Mouse (Mus musculus) activated CD4-positive, CD25-positive, alpha-beta regulatory T cell, adult 4 months (primary cell): Measurements from ENCODE around the gene BC049730. TPM values are rescaled to one million over a fixed set of nuclear protein-coding genes. Genes with fewer than 3 reads are reported as not detected.
"Not testable (repeated sequence)": the region's sequence is repeated elsewhere in the genome, so short reads cannot be mapped to it uniquely, and the experiment has no call there.

Source experiments
- ATAC-seq: one replicate; pipeline ENCODE4 v1.8.0; 2017
- polyA plus RNA-seq, 2 experiments: library from polyadenylated mRNA; unstranded; fragments of 100-300 nt; shearing (Covaris generic); gene quantifications; one replicate each; pipeline ENCODE4 v1.2.1; 2017

Gene BC049730
- not detected for polyA plus RNA-seq

- ATAC-seq = no peak
Measured at GRCm38 (mm10) chr7:24708832-24709292, at the start of gene BC049730. TSS of gene BC049730 (plus strand) at chr7:24709242.

DNA sequence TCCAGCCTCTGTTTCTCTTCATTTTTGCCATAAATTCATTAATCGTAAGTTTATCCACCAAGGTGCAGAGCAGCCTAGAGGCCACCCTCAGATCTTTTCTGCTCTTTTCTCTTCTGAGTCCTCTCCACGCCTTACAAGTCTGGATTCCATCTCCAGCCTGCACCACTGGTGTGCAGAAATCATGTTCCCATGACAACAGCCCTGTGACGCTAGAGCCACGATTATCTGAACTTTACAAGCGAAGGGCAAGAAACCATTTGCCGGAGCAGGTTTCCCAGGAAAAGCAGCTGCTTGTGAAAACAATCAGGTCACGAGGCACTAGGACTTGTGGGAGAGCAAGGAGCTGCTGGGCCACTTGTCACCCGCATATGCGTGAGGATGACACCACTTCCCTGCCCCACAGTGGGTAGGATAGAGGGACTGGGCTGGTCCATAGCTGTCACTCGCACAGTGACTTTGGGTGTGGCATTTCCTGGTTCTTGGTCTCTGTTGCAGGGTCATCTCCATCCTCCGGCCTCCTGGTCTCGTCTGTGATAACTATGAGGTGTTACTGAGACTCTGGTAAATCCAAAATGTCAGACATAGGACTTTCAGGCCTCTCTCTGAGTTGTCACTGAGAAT, 49.2 kb upstream of the BC049730 start:
- no peak for ATAC-seq

- ATAC-seq = peak; percentile 77
Measured at GRCm38 (mm10) chr7:24661118-24661904, 47.7 kb upstream of the BC049730 start.

GRCm38 (mm10) chr7:24662575-24662974, 46.5 kb upstream of the BC049730 start:
- ATAC-seq = peak; percentile 67

DNA sequence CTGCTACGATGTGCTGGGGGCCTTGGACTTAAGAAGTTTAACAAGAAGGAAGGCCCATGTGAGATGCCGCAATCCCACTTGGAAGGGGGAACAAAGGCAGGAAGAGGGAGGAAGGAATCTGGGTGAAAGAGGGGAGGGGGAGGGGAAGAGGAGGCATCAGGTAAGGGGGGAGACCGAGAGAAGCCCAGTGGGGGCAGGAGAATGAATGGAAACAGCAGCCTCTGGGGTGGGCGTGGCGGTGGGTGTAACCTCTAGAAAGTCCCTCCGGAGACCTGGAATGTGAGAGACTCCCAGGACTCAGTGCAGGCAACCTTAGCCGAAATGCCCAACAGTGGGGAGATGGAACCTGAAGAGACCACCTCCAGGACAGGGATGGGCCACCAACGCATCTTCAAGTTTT, 44.7 kb upstream of the BC049730 start:
- no peak for ATAC-seq

GRCm38 (mm10) chr7:24664959-24665358, 44.1 kb upstream of the BC049730 start:
- no peak for ATAC-seq

DNA sequence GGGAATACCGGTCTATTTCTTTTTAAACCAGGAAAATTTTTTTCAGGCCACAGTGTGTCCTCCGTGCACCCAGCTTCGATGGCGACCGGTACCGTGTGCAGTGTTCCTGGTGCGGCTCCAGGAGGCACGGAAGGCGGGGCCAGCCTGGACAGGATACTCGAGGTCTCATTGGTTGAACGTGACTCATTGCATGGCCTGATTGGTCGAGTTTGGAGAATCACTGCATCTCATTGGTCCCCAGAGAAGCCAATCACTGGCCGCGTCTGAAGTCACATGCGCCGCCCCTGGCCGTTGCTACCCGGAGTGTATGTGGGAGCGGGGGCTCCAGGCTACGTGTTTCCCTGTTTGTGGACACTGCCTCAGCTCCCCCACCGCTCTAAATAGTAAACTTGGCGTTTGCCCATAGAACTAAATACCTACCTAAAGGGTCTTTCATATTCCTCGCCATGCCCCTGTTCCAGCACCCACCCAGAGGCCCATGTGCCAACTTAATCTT, 37.0 kb upstream of the BC049730 start:
- no peak for ATAC-seq

- no peak for ATAC-seq
Measured at GRCm38 (mm10) chr7:24676575-24676974, 32.5 kb upstream of the BC049730 start, which contains the start of gene Tex101. TSS of gene Tex101 (minus strand) at chr7:24676675.

DNA sequence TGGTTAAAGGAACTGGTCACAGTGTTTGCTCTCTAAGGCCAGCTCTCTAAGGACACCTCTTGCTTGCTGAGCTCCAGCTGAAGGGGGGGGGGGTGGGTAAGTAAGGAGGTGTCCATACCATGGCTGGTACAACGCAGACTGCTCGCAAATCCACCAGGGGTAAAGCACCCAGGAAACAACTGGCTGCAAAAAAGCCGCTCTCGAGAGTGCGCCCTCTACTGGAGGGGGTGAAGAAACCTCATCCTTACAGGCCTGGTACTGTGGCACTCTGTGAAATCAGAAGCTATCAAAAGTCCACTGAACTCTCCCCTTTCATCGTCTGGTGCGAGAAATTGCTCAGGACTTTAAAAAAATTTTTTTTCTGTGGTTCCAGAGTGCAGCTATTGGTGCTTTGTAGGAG, 24.9 kb upstream of the BC049730 start:
- not testable (repeated sequence) for ATAC-seq

- ATAC-seq = not testable (repeated sequence)
Measured at GRCm38 (mm10) chr7:24687519-24687918, 21.5 kb upstream of the BC049730 start.

DNA sequence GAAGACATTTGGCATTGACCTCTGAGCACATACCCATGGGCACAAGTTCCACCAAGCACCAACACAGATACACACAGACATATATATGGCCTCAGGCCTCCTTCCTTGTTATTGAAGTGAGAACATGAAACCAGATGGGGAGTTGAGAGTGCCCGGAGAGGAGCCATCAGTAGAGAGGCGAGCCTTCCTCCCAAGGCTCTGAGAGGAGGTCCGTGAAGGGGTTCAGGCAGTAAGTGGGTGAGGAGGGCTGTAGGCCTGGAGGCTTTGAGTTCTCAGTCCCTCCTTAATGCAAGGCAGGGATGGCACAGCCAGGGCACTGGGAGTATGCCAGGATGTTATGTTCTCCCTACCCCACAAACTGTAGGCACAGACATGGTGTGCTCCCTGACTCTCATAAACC, 16.3 kb upstream of the BC049730 start:
- not testable (repeated sequence) for ATAC-seq

DNA sequence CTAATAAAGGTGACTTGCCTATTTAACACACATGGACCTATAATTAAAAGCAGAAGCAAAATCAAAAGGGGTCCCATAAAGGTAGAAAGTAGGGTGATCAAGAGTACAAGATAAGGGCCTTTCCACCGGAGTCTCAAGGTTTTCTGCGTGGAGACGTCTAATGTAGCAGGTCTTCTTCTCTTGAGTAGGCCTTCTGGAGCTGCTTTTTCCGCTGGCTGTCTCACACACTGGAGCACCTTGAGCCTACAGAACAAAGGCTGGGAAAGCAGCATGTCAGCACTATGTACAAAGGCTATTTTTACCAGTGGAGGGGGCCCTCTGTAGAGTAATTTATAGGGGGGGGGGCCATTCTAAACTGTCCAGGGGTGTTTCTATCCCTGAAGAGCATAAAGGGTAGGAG, 11.2 kb upstream of the BC049730 start:
- not testable (repeated sequence) for ATAC-seq

DNA sequence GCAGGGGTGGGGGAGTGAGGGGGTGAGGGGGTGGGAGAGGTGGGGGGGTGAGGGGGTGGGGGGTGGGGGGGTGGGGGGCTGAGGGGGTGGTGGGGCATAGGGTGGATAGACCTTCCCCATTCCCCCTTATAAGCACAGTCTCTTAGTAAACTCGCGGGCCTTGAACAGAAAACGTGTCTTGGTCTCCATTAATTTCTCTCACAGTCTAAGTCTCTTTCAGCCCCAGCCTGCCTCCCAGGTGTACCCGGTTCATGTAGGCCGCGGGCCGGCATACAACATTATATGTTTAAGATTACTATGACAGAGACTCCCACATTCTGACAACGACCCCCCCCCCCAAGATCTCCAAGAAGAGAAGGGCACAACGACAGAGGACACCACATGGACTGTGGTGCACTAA, 6.2 kb upstream of the BC049730 start:
- not testable (repeated sequence) for ATAC-seq

- no peak for ATAC-seq
Measured at GRCm38 (mm10) chr7:24715039-24715438, 6.0 kb downstream of the BC049730 start.

- not testable (repeated sequence) for ATAC-seq
Measured at GRCm38 (mm10) chr7:24726808-24727207, 17.8 kb downstream of the BC049730 start, which contains the start of gene Gm4763. TSS of gene Gm4763 (minus strand) at chr7:24726908.

- ATAC-seq = no peak
Measured at GRCm38 (mm10) chr7:24735970-24736670, 27.1 kb downstream of the BC049730 start.

- ATAC-seq = no peak
Measured at GRCm38 (mm10) chr7:24750695-24751094, 41.7 kb downstream of the BC049730 start.

- no peak for ATAC-seq
Measured at GRCm38 (mm10) chr7:24751610-24752009, 42.6 kb downstream of the BC049730 start.

GRCm38 (mm10) chr7:24753476-24753875, 44.4 kb downstream of the BC049730 start:
- no peak for ATAC-seq

GRCm38 (mm10) chr7:24758520-24758919, 49.5 kb downstream of the BC049730 start:
- no peak for ATAC-seq

- ATAC-seq = no peak
Measured at GRCm38 (mm10) chr7:24760211-24760610, 51.2 kb downstream of the BC049730 start, which contains the start of gene Cd177. TSS of gene Cd177 (minus strand) at chr7:24760311.

DNA sequence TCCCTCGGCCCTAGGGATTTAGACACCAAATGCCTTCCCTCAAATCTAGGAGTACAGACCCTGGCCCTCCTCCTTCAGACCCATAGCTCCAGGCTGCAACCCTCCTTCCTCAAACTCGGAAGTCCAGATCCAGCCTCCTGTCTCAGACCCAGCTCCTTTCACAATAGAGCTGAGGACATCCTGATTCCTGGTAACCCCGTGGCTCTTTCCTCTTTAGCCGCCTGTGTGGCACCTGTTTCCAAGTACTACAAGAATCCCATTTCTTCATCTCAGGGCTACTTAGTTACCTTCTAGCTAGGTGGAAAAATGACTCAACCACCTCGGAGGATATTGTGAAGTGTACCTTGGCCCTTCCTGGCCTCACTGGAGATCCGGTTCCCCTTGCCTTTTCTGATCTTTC, 52.1 kb downstream of the BC049730 start:
- no peak for ATAC-seq

- ATAC-seq = no peak
Measured at GRCm38 (mm10) chr7:24762574-24762973, 53.5 kb downstream of the BC049730 start.
